Mouse (Mus musculus) C2C12 (cell line): Measurements from ENCODE around the gene 4930595D18Rik.

Source experiments
- MAX ChIP-seq: IDR thresholded peaks from one replicate; pipeline ENCODE4 v1.6.1; 2011; ENCODE audit warnings: mild to moderate bottlenecking, control low read depth
- MYOG ChIP-seq: IDR thresholded peaks from one replicate; pipeline ENCODE4 v1.6.1; 2011; ENCODE audit not compliant: control insufficient read depth, insufficient read length; ENCODE audit errors: extremely low read depth

- TF ChIP-seq MYOG (no peak), MAX (no peak)
Measured at GRCm38 (mm10) chr12:111137079-111137478, 47.2 kb downstream of the 4930595D18Rik start.
